Comparison of ENCODE assay signal across 22 mouse cellular contexts in the genomic region with DNA sequence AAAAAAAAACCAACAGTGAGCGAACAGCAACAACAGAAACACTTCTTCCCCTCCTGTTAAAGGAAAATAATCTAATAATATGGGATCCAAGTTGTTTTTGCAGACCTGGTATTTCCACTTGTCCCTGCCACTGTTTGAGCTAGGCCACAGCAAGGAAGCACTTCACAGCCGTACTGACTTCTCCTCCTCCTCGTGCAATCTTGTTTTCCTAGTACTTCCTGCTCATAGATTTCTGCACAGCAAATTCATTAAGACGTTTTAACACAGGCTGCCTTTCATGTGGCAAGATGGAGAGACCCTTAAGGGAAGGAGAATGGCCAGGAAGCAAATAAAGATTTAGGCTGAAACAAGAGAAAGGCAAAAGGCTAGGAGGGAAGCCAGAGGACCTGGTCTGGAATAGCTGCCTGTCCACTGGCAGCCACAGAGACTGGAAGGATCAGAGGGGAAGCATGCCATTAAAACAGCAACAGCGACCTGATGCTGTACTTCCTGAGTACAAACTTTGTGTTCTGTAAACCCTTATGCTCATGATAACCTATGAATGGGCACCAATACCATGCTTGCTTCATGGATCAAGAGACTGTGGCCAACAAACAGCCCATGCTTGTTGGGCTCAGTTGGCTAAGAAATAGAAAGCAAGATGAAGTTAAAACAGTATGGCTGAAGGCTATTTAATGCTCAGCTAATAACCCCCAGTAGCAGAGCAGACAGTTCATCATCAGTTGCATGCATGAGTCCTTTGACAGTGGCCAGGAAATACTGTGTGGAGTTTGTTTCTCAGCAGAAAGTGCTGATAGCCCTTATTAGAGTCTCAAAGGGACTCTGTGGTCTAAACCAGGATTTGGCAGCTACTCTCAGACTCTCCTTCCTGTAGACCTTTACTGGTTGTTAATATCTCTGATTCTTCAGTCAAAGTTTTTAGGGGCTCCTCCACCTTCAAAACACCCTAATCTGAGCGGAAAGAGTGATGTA.
A peak's percentile ranks its signal among the peaks of the same experiment; 100 is the strongest.
DNase-seq lines count a peak whose midpoint lies in the region; ATAC-seq and TF ChIP-seq lines count a peak whose summit lies in the region.
"Had no signal": no experiment of that assay in that cellular context is flagged by ENCODE, and none has a peak within 500 bp of the region (broad histone marks: within the 10 kb centered on the region; RNA-seq: fewer than 3 reads in every experiment).

No protein-coding gene starts in this region.

- no peak for TF ChIP-seq EP300 in CH12.LX (IDR thresholded peaks at IDR 0.05; ENCODE audit: low read length)
- TF ChIP-seq EP300 in lung, postnatal 0 days (IDR thresholded peaks at IDR 0.05): peak; percentile 63

- dilution Hi-C loops in CH12.LX (cut with MboI; ENCODE audit: extremely low pct_ligation_motif_present, extremely low pct_unique_long_range_greater_than_20kb, low sequenced_read_pairs): no loop called here

- no peaks in the 10 kb centered on the region for H3K36me3 ChIP-seq in heart, embryonic 16.5 days (ENCODE audit: control insufficient read depth, insufficient read depth)
- H3K36me3 ChIP-seq in CH12.LX (replicated peaks in 1 of 2; ENCODE audit: control insufficient read depth in 1 of 2, insufficient read depth in 1 of 2, low read length in 1 of 2): no peaks in the 10 kb centered on the region
- H3K36me3 ChIP-seq in lung, postnatal 0 days (ENCODE audit: insufficient read depth, low read length): no peaks in the 10 kb centered on the region
- no peaks in the 10 kb centered on the region for H3K36me3 ChIP-seq in forebrain, embryonic 10.5 days (replicated peaks)
- H3K36me3 ChIP-seq: forebrain, embryonic 12.5 days; hindbrain, embryonic 10.5 days; neural tube, embryonic 15.5 days had no signal

- no peak for TF ChIP-seq RAD21 in CH12.LX (IDR thresholded peaks at IDR 0.05; ENCODE audit: low read depth, low read length)

- no peak overlapping the region for H3K4me2 ChIP-seq in heart, embryonic 16.5 days (ENCODE audit: low read depth, low read length)
- no peak overlapping the region for H3K4me2 ChIP-seq in CH12.LX (ENCODE audit: insufficient read depth, low read depth, poor library complexity, severe bottlenecking)
- H3K4me2 ChIP-seq in lung, postnatal 0 days (replicated peaks; ENCODE audit: low read depth, low read length): no peak overlapping the region
- H3K4me2 ChIP-seq: forebrain, embryonic 12.5 days; neural tube, embryonic 15.5 days had no signal

- no peak overlapping the region for H3K4me3 ChIP-seq in heart, embryonic 16.5 days (ENCODE audit: low read length)
- H3K4me3 ChIP-seq in CH12.LX (replicated peaks in 1 of 3; ENCODE audit: low read depth in 2 of 3, low read length in 2 of 3, poor library complexity in 1 of 3): no peak overlapping the region
- no peak overlapping the region for H3K4me3 ChIP-seq in lung, postnatal 0 days (ENCODE audit: low read depth, low read length)
- H3K4me3 ChIP-seq in forebrain, embryonic 10.5 days: no peak overlapping the region
- H3K4me3 ChIP-seq: forebrain, embryonic 12.5 days; hindbrain, embryonic 10.5 days; left cerebral cortex, adult 2 months; myocyte; neural tube, embryonic 15.5 days had no signal

- in situ Hi-C loops in CH12.LX (cut with MboI; ENCODE audit: low pct_ligation_motif_present, low pct_unique_long_range_greater_than_20kb, low sequenced_read_pairs): loop anchor here (10.0 kb wide), 2 partner anchors 124 to 184 kb away; partner anchors contain the start of gene Cited2

- ATAC-seq in heart, embryonic 16.5 days (replicated peaks; ENCODE audit: extremely low read depth, insufficient read depth, low FRiP score): peak; percentile 18; the same call in 1 of the 2 replicates
- ATAC-seq in lung, postnatal 0 days: peak; percentile 83
- ATAC-seq: CD4-positive, CD25-positive, alpha-beta regulatory T cell, adult 4 months; liver, postnatal 0 days had no signal

- peak overlapping the region; percentile 9; the same call in 1 of the 2 replicates for H3K27ac ChIP-seq in heart, embryonic 16.5 days (ENCODE audit: low read length)
- H3K27ac ChIP-seq in CH12.LX (ENCODE audit: insufficient read depth, low read depth): peak overlapping the region; percentile 41; the same call in 1 of the 2 replicates
- H3K27ac ChIP-seq in lung, postnatal 0 days (ENCODE audit: low read length): peak overlapping the region; percentile 26; the same call in 1 of the 2 replicates
- no peak overlapping the region for H3K27ac ChIP-seq in forebrain, embryonic 10.5 days
- H3K27ac ChIP-seq: forebrain, embryonic 12.5 days; hindbrain, embryonic 10.5 days; left cerebral cortex, adult 2 months; neural tube, embryonic 15.5 days had no signal

- intact Hi-C loops in heart, postnatal 10 days (cut with DNase I): no loop called here

- H3K79me2 ChIP-seq in CH12.LX (replicated peaks; ENCODE audit: control insufficient read depth, extremely low read depth, insufficient read depth, poor library complexity, severe bottlenecking): peaks cover 3% of the 10 kb centered on the region; the same call in 1 of the 2 replicates

- peaks cover 6% of the 10 kb centered on the region for H3K4me1 ChIP-seq in heart, embryonic 16.5 days (ENCODE audit: control insufficient read depth, insufficient read depth, low read length)
- peaks cover 22 to 30% of the 10 kb centered on the region in 2 experiments for H3K4me1 ChIP-seq in CH12.LX (ENCODE audit: control insufficient read depth in 1 of 2, insufficient read depth in 2 of 2)
- no peaks in the 10 kb centered on the region for H3K4me1 ChIP-seq in lung, postnatal 0 days (ENCODE audit: insufficient read depth, low read depth, low read length)
- H3K4me1 ChIP-seq in forebrain, embryonic 10.5 days: peaks cover 3% of the 10 kb centered on the region; the same call in 1 of the 2 replicates
- H3K4me1 ChIP-seq: forebrain, embryonic 12.5 days; neural tube, embryonic 15.5 days had no signal

- no peaks in the 10 kb centered on the region for H3K9me3 ChIP-seq in heart, embryonic 16.5 days (replicated peaks; ENCODE audit: control insufficient read depth, low read length)
- no peaks in the 10 kb centered on the region for H3K9me3 ChIP-seq in CH12.LX (replicated peaks; ENCODE audit: low read length)
- no peaks in the 10 kb centered on the region for H3K9me3 ChIP-seq in lung, postnatal 0 days (ENCODE audit: low read length)
- H3K9me3 ChIP-seq in forebrain, embryonic 10.5 days: no peaks in the 10 kb centered on the region
- H3K9me3 ChIP-seq: forebrain, embryonic 12.5 days; hindbrain, embryonic 10.5 days; neural tube, embryonic 15.5 days had no signal

- no peak for TF ChIP-seq POLR2A in CH12.LX (IDR thresholded peaks at IDR 0.05; ENCODE audit: low read depth, low read length)

- no peak for DNase-seq in heart, postnatal 10 days
- DNase-seq in 416B (ENCODE audit: low read depth): peak; percentile 78
- DNase-seq in CH12.LX (ENCODE audit: extremely low read depth): peak; percentile 30
- peak; percentile 80 for DNase-seq in lung, postnatal 0 days (ENCODE audit: low spot score)
- no peak for DNase-seq in left cerebral cortex, adult 8-10 months (ENCODE audit: low spot score in 2 of 2)
- DNase-seq in right cerebral cortex, adult 2 months (ENCODE audit: low spot score in 2 of 2): no peak
- DNase-seq in forebrain, embryonic 10.5 days (ENCODE audit: extremely low spot score, low spot score): no peak
- DNase-seq: adrenal gland, adult 8-10 months; cerebellum, adult 11 months; cerebellum, postnatal 14 days; gastrocnemius, postnatal 14 days; kidney, adult 9 months; liver, postnatal 0 days; midbrain, embryonic 14.5 days; retina, postnatal 1 day had no signal

- H3K9ac ChIP-seq in heart, embryonic 16.5 days (ENCODE audit: low read length): no peak overlapping the region
- H3K9ac ChIP-seq in CH12.LX (ENCODE audit: insufficient read depth, low read depth): 0 out of 2 replicates have a peak overlapping the region, but pooled peaks have one; percentile 13
- H3K9ac ChIP-seq in lung, postnatal 0 days (replicated peaks; ENCODE audit: low read depth): no peak overlapping the region
- H3K9ac ChIP-seq: forebrain, embryonic 12.5 days; liver, postnatal 0 days; neural tube, embryonic 15.5 days had no signal

- no peaks in the 10 kb centered on the region for H3K27me3 ChIP-seq in heart, embryonic 16.5 days (ENCODE audit: control insufficient read depth, insufficient read depth, low read length)
- no peaks in the 10 kb centered on the region for H3K27me3 ChIP-seq in CH12.LX (replicated peaks)
- no peaks in the 10 kb centered on the region for H3K27me3 ChIP-seq in lung, postnatal 0 days (replicated peaks; ENCODE audit: insufficient read depth, low read length)
- H3K27me3 ChIP-seq in forebrain, embryonic 10.5 days (ENCODE audit: poor library complexity, severe bottlenecking): no peaks in the 10 kb centered on the region
- H3K27me3 ChIP-seq: forebrain, embryonic 12.5 days; neural tube, embryonic 15.5 days had no signal

- TF ChIP-seq CTCF in CH12.LX (conservative IDR thresholded peaks at IDR 0.05 in 1 of 2, IDR thresholded peaks at IDR 0.05 in 1 of 2; ENCODE audit: low read depth in 2 of 2, low read length in 2 of 2): no peak
- TF ChIP-seq CTCF in lung, postnatal 0 days (IDR thresholded peaks at IDR 0.05): no peak

- WGBS in heart, embryonic 16.5 days: 54% methylated on average over 6 of the region's 6 CpGs
- 33% methylated on average over 6 of the region's 6 CpGs for WGBS in lung, postnatal 0 days
- WGBS in forebrain, embryonic 10.5 days: 82% methylated on average over 6 of the region's 6 CpGs

TF ChIP-seq in CH12.LX, 34 proteins besides CTCF, POLR2A, EP300 and RAD21:
- no peak for TF ChIP-seq IRF4 (IDR thresholded peaks at IDR 0.05; ENCODE audit: low read depth, low read length)
- TF ChIP-seq KAT2A (IDR thresholded peaks at IDR 0.05; ENCODE audit: insufficient replicate concordance, low read length): no peak
- TF ChIP-seq MEF2A (IDR thresholded peaks at IDR 0.05; ENCODE audit: borderline replicate concordance, low read depth, low read length): no peak
- TF ChIP-seq CHD2 (IDR thresholded peaks at IDR 0.05; ENCODE audit: low read length): no peak
- no peak for TF ChIP-seq POLR2AphosphoS2 (IDR thresholded peaks at IDR 0.05; ENCODE audit: low read depth, low read length)
- TF ChIP-seq MAFK (IDR thresholded peaks at IDR 0.05; ENCODE audit: insufficient replicate concordance, low read length): no peak
- no peak for TF ChIP-seq JUN (IDR thresholded peaks at IDR 0.05; ENCODE audit: insufficient read depth, low read depth, low read length)
- no peak for TF ChIP-seq NRF1 (IDR thresholded peaks at IDR 0.05; ENCODE audit: low read depth, low read length)
- TF ChIP-seq E2F4 (IDR thresholded peaks at IDR 0.05; ENCODE audit: insufficient replicate concordance, low read depth, low read length): no peak
- TF ChIP-seq PAX5 (IDR thresholded peaks at IDR 0.05; ENCODE audit: low read length): no peak
- no peak for TF ChIP-seq SIN3A (IDR thresholded peaks at IDR 0.05; ENCODE audit: low read length)

Comparison
In these comparisons a context has a peak if more than half of its experiments do, and no peak if none do; other contexts are left out.
1. DNase-seq: peak in 416B (single experiment), CH12.LX (single experiment) and lung, postnatal 0 days (single experiment); none in heart, postnatal 10 days (0 of 2), left cerebral cortex, adult 8-10 months (0 of 2), right cerebral cortex, adult 2 months (0 of 2) and forebrain, embryonic 10.5 days (single experiment).